Mouse (Mus musculus): Measurements from ENCODE around the gene Gm10570.

The Gm10570 gene

GRCm38 (mm10) chr4:130273698-130274345 lies 34.7 kb downstream of the Gm10570 start:
- DNase-seq (ENCODE audit: low spot score in 2 of 2) = peak; percentile 60 to 74

DNA sequence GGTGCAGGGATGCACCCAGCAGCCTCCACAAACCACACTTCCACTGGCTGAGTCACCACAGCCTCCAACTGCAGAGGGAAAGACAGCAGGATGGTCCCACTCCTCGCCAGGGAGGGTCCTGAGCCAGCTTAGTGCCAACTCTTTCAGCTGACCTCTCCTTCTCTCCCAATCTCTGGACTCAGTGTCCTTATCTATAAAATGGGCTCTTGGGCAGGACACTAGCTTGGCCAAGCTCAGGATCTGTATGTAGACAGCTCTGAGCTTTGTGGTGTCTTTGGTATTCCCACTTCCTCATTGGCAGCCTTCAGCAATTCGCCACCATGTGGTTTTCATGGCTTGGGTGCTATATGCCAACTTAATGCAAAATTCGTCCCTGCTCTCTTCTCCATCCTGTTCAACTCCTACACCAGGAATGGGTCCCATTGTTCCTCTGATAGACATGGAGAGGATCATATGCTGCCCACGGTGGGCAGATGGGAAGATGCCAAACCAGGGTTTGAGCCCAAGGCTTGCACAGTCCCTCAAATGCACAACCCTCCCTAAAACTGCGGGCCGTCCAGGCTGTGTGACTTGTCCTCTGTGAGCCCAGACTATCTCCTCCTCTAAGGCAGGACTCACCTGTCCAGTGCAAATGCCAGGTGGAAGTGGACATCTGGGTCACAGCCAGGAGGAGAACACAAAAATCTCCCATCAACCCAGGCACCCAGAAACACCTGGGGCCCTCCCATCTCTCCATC lies 37.7 kb downstream of the Gm10570 start:
- peak; percentile 48 to 58 for DNase-seq (ENCODE audit: low spot score in 2 of 2)

GRCm38 (mm10) chr4:130270089-130270488 lies 38.4 kb downstream of the Gm10570 start:
- peak; percentile 80 to 84 for DNase-seq (ENCODE audit: low spot score in 2 of 2)

DNA sequence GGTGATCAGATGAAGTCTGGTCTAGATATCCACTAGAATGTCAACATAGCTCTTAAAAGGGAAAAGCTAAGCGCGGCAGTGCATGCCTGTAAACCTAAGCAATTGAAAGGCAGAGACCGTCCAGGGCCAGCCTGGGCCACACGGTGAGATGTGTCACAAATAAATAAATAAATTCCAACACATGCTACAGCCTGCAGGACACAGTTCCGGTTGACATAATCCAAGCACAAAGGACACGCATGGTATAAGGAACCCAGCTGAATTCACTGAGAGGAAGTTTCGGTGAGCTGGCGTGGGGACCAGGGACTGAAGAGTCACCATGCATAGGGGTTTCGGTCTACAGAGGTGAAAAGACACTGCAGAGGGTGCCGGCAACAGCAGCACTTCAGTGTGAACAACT lies 39.7 kb downstream of the Gm10570 start:
- no peak for DNase-seq (ENCODE audit: low spot score in 2 of 2)

- DNase-seq (ENCODE audit: low spot score in 2 of 2) = no peak
These were observed 41.4 kb downstream of the Gm10570 start for GRCm38 (mm10) chr4:130267069-130267468.

DNA sequence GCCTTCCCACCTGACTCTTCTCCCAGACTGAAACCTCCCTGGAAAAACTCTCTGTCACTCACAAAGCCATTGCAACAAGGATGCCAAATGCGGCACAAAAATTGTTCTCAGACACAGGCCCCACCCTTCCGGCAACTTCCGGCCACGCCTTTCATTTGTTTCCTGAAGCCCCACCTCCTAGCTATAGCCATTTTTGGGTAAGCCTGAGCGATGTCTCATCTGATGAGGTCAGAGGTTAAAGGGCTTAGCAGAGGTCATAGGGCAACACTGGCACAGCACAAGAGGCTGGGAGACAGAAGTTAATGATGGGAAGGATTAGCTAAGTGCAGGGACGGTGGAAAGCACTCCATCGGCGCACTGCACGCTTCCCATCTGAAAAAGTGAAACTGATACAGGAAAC lies 41.9 kb downstream of the Gm10570 start:
- DNase-seq (ENCODE audit: low spot score in 2 of 2) = no peak

- DNase-seq (ENCODE audit: low spot score in 2 of 2) = peak; percentile 65 to 71
These were observed 43.6 kb downstream of the Gm10570 start for GRCm38 (mm10) chr4:130264698-130265349.

DNA sequence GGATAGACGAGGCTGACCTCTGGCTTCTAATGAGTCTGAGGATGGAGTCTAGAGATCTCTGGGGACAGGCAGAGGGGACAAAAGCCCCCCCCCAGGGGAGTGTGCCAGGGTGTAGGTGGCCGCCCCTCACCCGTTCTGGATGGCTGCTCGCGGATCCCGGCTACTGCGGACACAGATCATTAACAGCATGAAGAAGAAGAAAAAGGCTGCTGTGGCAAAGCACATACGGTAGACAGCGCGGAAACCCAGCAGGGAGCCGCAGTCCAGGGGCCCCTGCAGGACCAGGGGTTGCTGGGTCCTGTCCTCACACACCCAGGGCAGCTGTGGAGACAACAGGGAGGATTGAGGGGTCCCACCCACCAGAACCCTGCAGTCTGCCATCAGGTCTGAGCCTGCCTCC lies 44.3 kb downstream of the Gm10570 start:
- no peak for DNase-seq (ENCODE audit: low spot score in 2 of 2)

- no peak for DNase-seq (ENCODE audit: low spot score in 2 of 2)
These were observed 48.1 kb downstream of the Gm10570 start for GRCm38 (mm10) chr4:130260406-130260805.
